Mouse (Mus musculus): ENCODE data around the gene Rad51c.
A peak's percentile ranks its signal among the peaks of the same experiment; 100 is the strongest.

Gene Rad51c

DNA sequence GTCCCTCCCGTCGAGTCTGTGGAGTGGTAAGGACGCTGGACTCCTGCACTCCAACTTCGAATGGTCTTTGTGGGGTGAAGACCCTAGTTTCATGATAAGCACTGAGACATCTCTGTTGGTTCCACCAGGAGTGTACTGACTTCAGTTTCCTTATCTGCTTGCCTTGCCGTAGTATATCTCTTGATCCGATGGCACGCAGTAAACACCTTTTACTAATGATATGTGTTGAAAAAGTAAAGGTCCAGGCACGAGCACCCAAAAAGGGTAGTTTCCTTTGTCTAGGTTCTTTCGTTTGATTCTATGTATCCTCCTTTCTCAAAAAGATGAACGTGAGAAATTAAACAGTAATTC is 45.5 kb downstream of the Rad51c start:
- no peak for DNase-seq

GRCm38 (mm10) chr11:87358331-87359261 is 46.2 kb downstream of the Rad51c start, which contains the start of gene Ppm1e:
TSS of gene Ppm1e (minus strand) at chr11:87359023.
- DNase-seq, result peak; percentile 88

- DNase-seq, result peak; percentile 32
Measured at GRCm38 (mm10) chr11:87357317-87358300, 47.1 kb downstream of the Rad51c start.

GRCm38 (mm10) chr11:87354861-87355260 is 49.9 kb downstream of the Rad51c start:
- DNase-seq, result no peak

DNA sequence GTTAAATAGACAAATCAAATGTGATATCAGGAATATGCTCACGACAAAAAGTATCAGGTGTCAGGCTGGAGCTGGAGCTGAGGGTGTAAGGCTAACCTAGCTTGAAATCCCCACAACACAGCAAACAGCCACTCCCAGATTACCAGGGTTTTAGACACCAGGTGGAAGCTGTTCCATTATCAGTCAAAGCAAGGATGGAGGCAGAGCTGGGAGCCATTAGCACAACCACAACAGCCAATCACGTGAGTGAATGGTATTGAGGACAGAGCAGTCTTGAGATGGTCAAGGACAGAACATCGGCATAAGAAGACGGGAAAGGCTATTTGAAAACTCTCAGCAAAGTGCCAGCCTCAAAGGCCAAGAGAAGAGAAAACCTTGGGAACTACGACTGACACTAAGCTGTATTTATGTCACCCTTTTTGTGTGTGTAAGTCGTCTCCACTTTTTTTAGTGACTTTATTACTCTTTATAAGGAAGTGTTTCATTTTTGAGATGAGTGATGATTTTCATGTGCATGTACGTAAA is 51.0 kb downstream of the Rad51c start:
- no peak for DNase-seq
